ENCODE assay signal across 8 mouse cellular contexts in the genomic region with DNA sequence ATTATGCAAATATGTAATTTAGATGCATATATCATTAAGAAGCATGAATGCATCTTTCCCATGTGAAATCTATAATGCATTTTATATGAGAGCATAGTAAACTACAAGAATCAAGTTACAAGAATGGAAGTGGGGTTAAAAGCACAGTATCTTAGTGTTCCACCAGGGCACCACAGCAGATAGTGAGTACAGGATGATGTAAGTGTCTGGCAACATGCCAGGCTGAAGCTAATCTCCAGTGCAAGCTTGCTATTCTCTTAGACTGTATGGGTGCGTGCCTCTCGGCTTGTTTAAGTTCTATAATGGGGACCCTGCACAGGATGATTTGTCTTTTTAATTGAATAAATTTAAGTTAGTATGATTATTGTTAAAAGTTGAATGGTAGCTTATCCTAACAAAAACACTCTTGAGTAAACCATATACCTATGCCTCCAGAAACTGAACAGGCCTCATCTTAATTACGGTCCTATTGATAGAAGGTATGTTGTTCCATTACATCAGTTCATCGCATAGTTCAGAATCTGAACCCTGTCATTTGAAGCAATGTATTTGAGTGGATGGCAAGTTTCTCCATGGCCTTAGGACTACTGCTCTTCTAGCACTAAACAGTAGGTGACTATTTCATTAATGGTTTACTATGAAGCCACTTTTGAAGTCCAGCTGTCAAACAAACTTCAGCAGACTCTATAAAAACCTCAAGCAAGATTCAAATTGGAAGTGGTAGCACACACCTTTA. TPM values are rescaled to one million over a fixed set of nuclear protein-coding genes. Genes with fewer than 3 reads are reported as not detected.
A peak's percentile ranks its signal among the peaks of the same experiment; 100 is the strongest.
DNase-seq lines count a peak whose midpoint lies in the region; ATAC-seq and TF ChIP-seq lines count a peak whose summit lies in the region.

No protein-coding gene starts in this region.

- no peak overlapping the region for H3K4me2 ChIP-seq in hindbrain, embryonic 11.5 days (replicated peaks; ENCODE audit: low read depth, low read length)
- no peak overlapping the region for H3K4me2 ChIP-seq in hindbrain, embryonic 12.5 days (replicated peaks)
- H3K4me2 ChIP-seq in heart, embryonic 12.5 days = no peak overlapping the region
- no peak overlapping the region for H3K4me2 ChIP-seq in stomach, postnatal 0 days (replicated peaks; ENCODE audit: low read depth)

- TF ChIP-seq CTCF in stomach, postnatal 0 days (IDR thresholded peaks at IDR 0.05; ENCODE audit: low read depth) = peak; percentile 52

- H3K27me3 ChIP-seq in hindbrain, embryonic 11.5 days (ENCODE audit: control insufficient read depth, insufficient read depth, low read length) = no peaks in the 10 kb centered on the region
- H3K27me3 ChIP-seq in hindbrain, embryonic 12.5 days = no peaks in the 10 kb centered on the region
- no peaks in the 10 kb centered on the region for H3K27me3 ChIP-seq in heart, embryonic 12.5 days (replicated peaks)
- no peaks in the 10 kb centered on the region for H3K27me3 ChIP-seq in stomach, postnatal 0 days (ENCODE audit: control insufficient read depth, insufficient read depth, low read length)

- H3K36me3 ChIP-seq in hindbrain, embryonic 11.5 days (ENCODE audit: control insufficient read depth, insufficient read depth, low read length) = no peaks in the 10 kb centered on the region
- peaks cover 10% of the 10 kb centered on the region for H3K36me3 ChIP-seq in hindbrain, embryonic 12.5 days
- H3K36me3 ChIP-seq in heart, embryonic 12.5 days = peaks cover 34% of the 10 kb centered on the region
- H3K36me3 ChIP-seq in stomach, postnatal 0 days (ENCODE audit: control insufficient read depth, insufficient read depth, low read length) = peaks cover 3% of the 10 kb centered on the region; the same call in 1 of the 2 replicates

- H3K9ac ChIP-seq in hindbrain, embryonic 11.5 days (ENCODE audit: low read depth, low read length) = no peak overlapping the region
- H3K9ac ChIP-seq in hindbrain, embryonic 12.5 days = no peak overlapping the region
- no peak overlapping the region for H3K9ac ChIP-seq in heart, embryonic 12.5 days
- H3K9ac ChIP-seq in stomach, postnatal 0 days (ENCODE audit: low read length) = no peak overlapping the region

- H3K9me3 ChIP-seq in hindbrain, embryonic 11.5 days (ENCODE audit: control insufficient read depth, low read length) = no peaks in the 10 kb centered on the region
- no peaks in the 10 kb centered on the region for H3K9me3 ChIP-seq in hindbrain, embryonic 12.5 days (replicated peaks)
- H3K9me3 ChIP-seq in heart, embryonic 12.5 days (replicated peaks) = no peaks in the 10 kb centered on the region
- H3K9me3 ChIP-seq in stomach, postnatal 0 days (ENCODE audit: control insufficient read depth, low read length) = no peaks in the 10 kb centered on the region

- no peak for ATAC-seq in hindbrain, embryonic 11.5 days (ENCODE audit: low FRiP score)
- no peak for ATAC-seq in hindbrain, embryonic 12.5 days (ENCODE audit: low FRiP score)
- ATAC-seq in common myeloid progenitor, adult 5-6 weeks (replicated peaks; ENCODE audit: low read depth, poor library complexity, severe bottlenecking) = peak; percentile 99
- ATAC-seq in heart, embryonic 12.5 days (ENCODE audit: insufficient number of reproducible peaks, low FRiP score) = peak; percentile 94
- ATAC-seq in stomach, postnatal 0 days (ENCODE audit: low FRiP score, low TSS enrichment) = peak; percentile 94

- no peak for TF ChIP-seq EP300 in stomach, postnatal 0 days (optimal IDR thresholded peaks at IDR 0.05)

- H3K4me3 ChIP-seq in hindbrain, embryonic 11.5 days (ENCODE audit: low read depth, low read length) = no peak overlapping the region
- H3K4me3 ChIP-seq in hindbrain, embryonic 12.5 days = no peak overlapping the region
- H3K4me3 ChIP-seq in heart, embryonic 12.5 days = no peak overlapping the region
- no peak overlapping the region for H3K4me3 ChIP-seq in stomach, postnatal 0 days (ENCODE audit: low read depth, low read length)

- no peaks in the 10 kb centered on the region for H3K4me1 ChIP-seq in hindbrain, embryonic 11.5 days (replicated peaks; ENCODE audit: control insufficient read depth, insufficient read depth, low read length)
- no peaks in the 10 kb centered on the region for H3K4me1 ChIP-seq in hindbrain, embryonic 12.5 days
- peaks cover 9% of the 10 kb centered on the region for H3K4me1 ChIP-seq in heart, embryonic 12.5 days (replicated peaks)
- H3K4me1 ChIP-seq in stomach, postnatal 0 days (replicated peaks; ENCODE audit: control insufficient read depth, insufficient read depth) = no peaks in the 10 kb centered on the region

- DNase-seq in hindbrain, embryonic 11.5 days (ENCODE audit: low spot score) = peak; percentile 28
- DNase-seq in adipocyte (ENCODE audit: low spot score) = peak; percentile 62
- peak; percentile 80 to 83 for DNase-seq in kidney, postnatal 36 days
- peak; percentile 62 to 76 for DNase-seq in lung, postnatal 4 days
- DNase-seq in stomach, postnatal 0 days (ENCODE audit: low spot score) = peak; percentile 82

- no peak overlapping the region for H3K27ac ChIP-seq in hindbrain, embryonic 11.5 days (ENCODE audit: low read depth, low read length)
- H3K27ac ChIP-seq in hindbrain, embryonic 12.5 days = no peak overlapping the region
- peak overlapping the region; percentile 76 for H3K27ac ChIP-seq in heart, embryonic 12.5 days (ENCODE audit: poor library complexity, severe bottlenecking)
- H3K27ac ChIP-seq in stomach, postnatal 0 days (replicated peaks) = no peak overlapping the region

- 96% methylated on average over 4 of the region's 4 CpGs for WGBS in hindbrain, embryonic 11.5 days
- WGBS in hindbrain, embryonic 12.5 days = 84% methylated on average over 4 of the region's 4 CpGs
- WGBS in heart, embryonic 12.5 days = 30% methylated on average over 4 of the region's 4 CpGs
- WGBS in stomach, postnatal 0 days = 52% methylated on average over 4 of the region's 4 CpGs

RNA-seq across cellular contexts. Expression of gene Lysmd4, which starts 37.7 kb away (rescaled TPM):
- 11.0 and 14.3 TPM in 2 replicates for polyA plus RNA-seq in hindbrain, embryonic 11.5 days (2014; fragmentation: Nextera tagmentation; extraction: Ambion mirVana)
- 24.3 and 26.3 TPM in 2 replicates for polyA plus RNA-seq in hindbrain, embryonic 12.5 days (2016; fragmentation: Nextera tagmentation; extraction: Ambion mirVana)
- 2.7 and 5.9 TPM in 2 replicates for total RNA-seq in common myeloid progenitor, adult 5-6 weeks (2017)
- polyA plus RNA-seq in heart, embryonic 12.5 days (2016; fragmentation: Nextera tagmentation; extraction: Ambion mirVana) = 13.9 and 14.9 TPM in 2 replicates
- 8.5 and 9.8 TPM in 2 replicates for polyA plus RNA-seq in stomach, postnatal 0 days (2015; fragmentation: Nextera tagmentation; extraction: Ambion mirVana)

Comparison
In these comparisons a context has a peak if more than half of its experiments do, and no peak if none do; other contexts are left out.
1. ATAC-seq: peak in common myeloid progenitor, adult 5-6 weeks (single experiment), heart, embryonic 12.5 days (single experiment) and stomach, postnatal 0 days (single experiment); none in hindbrain, embryonic 11.5 days (single experiment) and hindbrain, embryonic 12.5 days (single experiment).
2. DNase-seq: peak in every context shown above with its lines; median percentile 82 in stomach, postnatal 0 days; 82 in kidney, postnatal 36 days; 69 in lung, postnatal 4 days; 62 in adipocyte; 28 in hindbrain, embryonic 11.5 days.